Mouse (Mus musculus) right cerebral cortex, adult 2 months (tissue): ENCODE measurements at regions not wholly inside any gene's neighbourhood (a gene's known extent, or its start where the extent isn't known, plus 50 kb on each side); places are given as distances from the start of the nearest gene placed in this dataset.

Source experiments
- DNase-seq, 2 experiments: peaks; one replicate each; pipeline ENCODE4 v3.0.0; 2021 to 2022; ENCODE audit warnings: low spot score in 2 of 2

- DNase-seq = no peak
Observed at GRCm38 (mm10) chr16:77322338-77322737, 279.6 kb downstream of the Gm11146 start.

GRCm38 (mm10) chr16:77318150-77318549 lies 283.7 kb downstream of the Gm11146 start:
- DNase-seq = no peak

- no peak for DNase-seq
Observed at GRCm38 (mm10) chr16:77315354-77315753, 286.5 kb downstream of the Gm11146 start.

GRCm38 (mm10) chr16:77313195-77313594 lies 288.7 kb downstream of the Gm11146 start:
- DNase-seq = no peak

- peak in 1 of 2 experiments; percentile 17 for DNase-seq
Observed at GRCm38 (mm10) chr16:77301270-77302171, 288.0 kb downstream of the Usp25 start.

GRCm38 (mm10) chr16:77300572-77301213 lies 287.2 kb downstream of the Usp25 start:
- DNase-seq = peak in 1 of 2 experiments; percentile 10

- DNase-seq = no peak
Observed at GRCm38 (mm10) chr16:77295574-77296355, 282.3 kb downstream of the Usp25 start.

- DNase-seq = no peak
Observed at GRCm38 (mm10) chr16:77292317-77292771, 278.8 kb downstream of the Usp25 start.

- DNase-seq = no peak
Observed at GRCm38 (mm10) chr16:77291723-77292316, 278.3 kb downstream of the Usp25 start.

GRCm38 (mm10) chr16:77284205-77284604 lies 270.7 kb downstream of the Usp25 start:
- DNase-seq = no peak

GRCm38 (mm10) chr16:77279916-77280315 lies 266.4 kb downstream of the Usp25 start:
- no peak for DNase-seq

- no peak for DNase-seq
Observed at GRCm38 (mm10) chr16:77279495-77279894, 266.0 kb downstream of the Usp25 start.

- no peak for DNase-seq
Observed at GRCm38 (mm10) chr16:77273306-77273705, 259.8 kb downstream of the Usp25 start.

GRCm38 (mm10) chr16:77268926-77269325 lies 255.4 kb downstream of the Usp25 start:
- DNase-seq = no peak

GRCm38 (mm10) chr16:77267679-77268078 lies 254.2 kb downstream of the Usp25 start:
- no peak for DNase-seq

GRCm38 (mm10) chr16:77252349-77252748 lies 238.8 kb downstream of the Usp25 start:
- no peak for DNase-seq

- no peak for DNase-seq
Observed at GRCm38 (mm10) chr16:77251422-77251821, 237.9 kb downstream of the Usp25 start.

GRCm38 (mm10) chr16:77240876-77241275 lies 227.4 kb downstream of the Usp25 start:
- no peak for DNase-seq

- DNase-seq = peak in 1 of 2 experiments; percentile 47
Observed at GRCm38 (mm10) chr16:77239176-77239790, 225.8 kb downstream of the Usp25 start.

- peak; percentile 17 to 54 for DNase-seq
Observed at GRCm38 (mm10) chr16:77238358-77239175, 225.1 kb downstream of the Usp25 start.
